Mouse (Mus musculus): ENCODE data around the gene Olfr1052.
"Not testable (repeated sequence)": the region's sequence is repeated elsewhere in the genome, so short reads cannot be mapped to it uniquely, and the experiment has no call there.

DNA sequence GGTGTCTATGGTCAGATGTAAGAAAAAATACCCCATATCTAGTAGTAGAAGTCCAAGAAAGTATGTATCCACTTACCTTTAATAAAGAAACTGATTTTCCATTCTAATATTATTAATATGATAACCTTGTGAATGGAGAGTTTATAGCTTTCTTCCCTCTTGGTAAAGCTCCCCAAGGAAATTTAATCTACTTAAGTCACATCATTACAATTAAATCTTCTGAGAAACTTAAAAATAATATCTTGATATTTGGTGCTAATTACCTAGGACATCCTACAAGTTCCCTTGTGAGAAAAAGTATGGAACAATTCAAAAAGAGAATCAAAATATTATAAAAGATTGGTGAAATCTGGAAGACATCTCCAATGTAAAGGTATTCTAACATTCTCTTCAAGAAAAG lies 34.0 kb upstream of the Olfr1052 start, which contains the start of gene Olfr1049:
- not testable (repeated sequence) for TF ChIP-seq CTCF, EP300 (IDR thresholded peaks at IDR 0.05; ENCODE audit: low read depth)

Data from liver, embryonic 14.5 days (tissue).